Mouse (Mus musculus) granulocyte monocyte progenitor cell, adult 5-6 weeks (primary cell): ENCODE measurements at regions not wholly inside any gene's neighbourhood (a gene's known extent, or its start where the extent isn't known, plus 50 kb on each side); places are given as distances from the start of the nearest gene placed in this dataset.

Source experiments
- ATAC-seq: replicated peaks from 2 replicates; pipeline ENCODE4 v1.8.0; 2016; ENCODE audit warnings: mild to moderate bottlenecking, moderate TSS enrichment, inconsistent platforms; ENCODE audit not compliant: poor library complexity, severe bottlenecking

GRCm38 (mm10) chr1:61310761-61311090 lies 327.9 kb upstream of the Pard3b start:
- ATAC-seq: no peak

- no peak for ATAC-seq
These were observed 325.4 kb upstream of the Pard3b start for GRCm38 (mm10) chr1:61313196-61313595.

GRCm38 (mm10) chr1:61316261-61316660 lies 322.4 kb upstream of the Pard3b start:
- no peak for ATAC-seq

DNA sequence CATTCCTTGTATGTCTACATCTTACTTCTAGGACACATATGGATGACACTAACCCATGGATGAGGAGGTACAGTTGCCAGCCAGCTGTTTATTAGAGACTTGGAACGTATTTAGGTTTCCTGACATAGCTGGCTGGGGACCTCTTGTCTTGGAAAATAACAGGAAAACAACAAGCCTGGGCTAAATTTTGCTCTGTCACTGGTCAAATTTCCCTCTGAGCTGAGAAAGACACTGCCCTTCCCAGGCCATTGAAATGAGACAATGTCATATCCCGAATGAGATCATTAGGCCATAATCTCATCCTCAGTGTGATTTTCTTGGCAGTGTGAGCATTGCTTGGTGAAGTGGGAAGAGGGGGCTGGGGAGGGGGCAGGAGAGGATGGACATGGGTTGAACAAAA lies 321.9 kb upstream of the Pard3b start:
- ATAC-seq: no peak

- ATAC-seq: no peak
These were observed 320.6 kb upstream of the Pard3b start for GRCm38 (mm10) chr1:61318042-61318441.

DNA sequence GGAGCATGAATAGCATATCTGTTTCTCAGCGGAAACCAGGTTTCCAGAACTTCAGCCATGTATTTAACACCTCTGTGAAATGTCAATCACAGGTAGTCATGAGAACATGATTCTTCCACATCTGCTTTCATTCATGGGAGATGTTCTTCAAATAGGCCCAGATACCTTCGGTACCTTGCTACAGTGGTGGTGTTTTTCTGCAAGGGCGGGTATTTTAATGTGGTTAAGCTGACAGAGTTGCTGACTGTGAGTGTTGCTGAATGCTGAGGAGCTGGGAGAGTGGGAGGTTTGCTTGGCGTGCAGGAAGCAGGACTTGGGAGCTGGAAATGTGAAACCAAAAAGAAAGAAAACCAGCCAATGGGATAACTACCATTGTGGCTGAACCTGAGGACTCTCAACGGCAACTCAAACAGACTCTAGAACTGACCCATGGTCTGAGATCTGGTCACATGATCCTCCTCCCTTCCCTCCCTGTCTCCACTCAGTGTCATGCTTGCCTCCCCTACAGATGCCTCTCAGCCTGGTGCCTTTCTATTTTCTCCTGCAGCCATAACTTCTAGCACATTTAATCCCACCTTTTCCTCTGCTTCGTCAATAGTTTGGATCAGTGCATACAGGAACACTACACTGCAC lies 317.0 kb upstream of the Pard3b start:
- no peak for ATAC-seq

GRCm38 (mm10) chr1:61331456-61331855 lies 307.2 kb upstream of the Pard3b start:
- ATAC-seq: no peak

DNA sequence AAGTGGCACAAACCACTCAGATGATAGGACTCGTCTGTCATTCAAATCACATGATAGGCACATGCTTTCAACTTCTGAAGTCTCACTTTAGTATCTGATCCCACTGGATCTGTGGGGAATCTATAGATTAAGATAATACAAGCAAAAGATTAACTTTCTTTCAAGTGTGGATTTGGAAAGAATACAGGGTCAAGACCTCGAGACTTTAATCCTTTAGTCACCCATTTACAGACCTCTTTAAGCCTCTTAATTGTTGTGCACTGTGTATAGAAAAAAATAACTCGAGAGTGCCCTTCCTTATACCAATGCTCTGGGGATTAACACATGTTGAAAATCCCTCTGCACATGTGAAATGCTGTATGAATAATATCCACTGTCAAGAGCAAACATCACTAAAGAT lies 306.7 kb upstream of the Pard3b start:
- ATAC-seq: no peak

GRCm38 (mm10) chr1:61336367-61336766 lies 302.3 kb upstream of the Pard3b start:
- ATAC-seq: no peak

GRCm38 (mm10) chr1:61352921-61353320 lies 285.7 kb upstream of the Pard3b start:
- no peak for ATAC-seq

DNA sequence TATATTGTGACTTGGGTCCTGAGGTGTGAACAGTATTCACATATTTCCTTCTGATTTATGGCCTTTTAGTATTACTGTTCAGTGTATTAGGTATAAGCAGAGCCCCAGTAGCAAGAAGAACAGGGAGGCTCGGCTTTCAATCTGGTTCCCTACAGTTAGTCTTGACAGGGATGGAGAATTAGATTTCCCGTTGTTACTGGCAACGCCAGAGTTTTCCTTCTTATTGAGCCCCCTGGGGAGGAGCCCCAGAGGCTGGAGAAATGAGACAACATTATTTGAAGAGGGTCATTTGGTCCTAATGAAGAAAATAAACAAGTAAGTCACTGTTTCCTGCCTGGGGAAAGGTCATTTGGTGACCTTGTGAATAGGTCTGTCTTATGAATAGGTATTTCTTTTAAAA lies 285.1 kb upstream of the Pard3b start:
- no peak for ATAC-seq

DNA sequence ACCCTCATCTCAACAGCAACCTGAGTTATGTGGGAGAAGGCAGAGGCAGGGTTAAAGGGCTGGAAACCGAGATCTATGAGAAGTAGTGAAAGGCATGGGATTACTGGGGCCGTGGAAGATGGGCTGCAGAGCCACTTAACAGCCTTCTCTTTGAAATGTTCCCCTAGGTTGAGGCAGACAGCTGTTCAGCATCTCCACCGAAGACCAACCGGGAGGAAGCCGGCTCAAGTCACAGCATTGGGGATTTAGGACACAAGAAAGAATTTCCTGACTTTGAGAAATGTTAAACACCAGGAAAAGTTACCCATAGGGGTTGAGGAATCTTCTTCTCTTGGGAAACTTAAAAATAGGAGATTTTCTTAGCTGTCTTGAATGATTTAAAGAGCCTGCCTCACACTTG lies 283.4 kb upstream of the Pard3b start:
- ATAC-seq: no peak

DNA sequence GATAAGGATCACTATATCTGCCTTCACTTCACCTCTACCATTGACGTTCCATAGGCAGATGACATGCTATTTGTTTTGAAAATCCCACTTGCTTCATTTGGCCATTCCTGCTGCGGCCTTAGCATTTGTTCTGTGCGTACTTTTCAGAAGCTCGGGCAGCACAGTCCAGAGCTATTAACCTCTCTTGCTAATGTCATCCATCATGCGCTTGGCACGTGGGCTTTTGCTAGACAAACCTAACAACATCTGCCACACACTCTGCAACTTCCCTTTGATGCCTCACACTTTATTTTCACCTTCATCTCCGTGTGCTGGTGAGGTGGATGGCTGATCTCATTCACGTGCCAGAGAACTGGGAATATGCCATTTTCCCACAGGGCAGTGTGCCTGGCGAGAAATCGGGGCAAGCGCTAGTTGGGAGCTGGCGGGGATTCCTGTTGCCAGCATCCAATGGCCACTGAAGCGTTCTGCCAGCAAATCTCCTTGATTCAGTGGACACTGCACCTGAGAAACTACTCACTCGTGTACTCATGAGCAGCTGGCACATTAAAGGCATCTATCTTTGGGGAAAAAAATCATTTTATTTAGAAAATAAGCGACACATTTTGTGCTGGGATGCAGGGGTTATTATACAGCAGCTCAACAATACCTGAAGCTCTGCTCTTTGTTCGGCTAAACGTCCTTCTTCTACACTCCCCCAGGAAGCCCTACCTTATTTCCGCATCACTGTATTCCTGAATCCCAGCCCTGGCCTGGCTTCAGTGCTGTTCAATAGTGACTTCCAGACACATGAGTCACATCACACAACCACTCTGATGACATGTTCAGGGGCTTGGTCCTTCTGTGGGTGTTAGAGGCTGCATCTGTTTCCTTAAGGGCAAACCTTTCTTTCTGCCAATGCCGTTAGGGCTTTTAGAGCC lies 279.4 kb upstream of the Pard3b start:
- ATAC-seq: no peak

- ATAC-seq: no peak
These were observed 266.0 kb upstream of the Pard3b start for GRCm38 (mm10) chr1:61372581-61372980.

DNA sequence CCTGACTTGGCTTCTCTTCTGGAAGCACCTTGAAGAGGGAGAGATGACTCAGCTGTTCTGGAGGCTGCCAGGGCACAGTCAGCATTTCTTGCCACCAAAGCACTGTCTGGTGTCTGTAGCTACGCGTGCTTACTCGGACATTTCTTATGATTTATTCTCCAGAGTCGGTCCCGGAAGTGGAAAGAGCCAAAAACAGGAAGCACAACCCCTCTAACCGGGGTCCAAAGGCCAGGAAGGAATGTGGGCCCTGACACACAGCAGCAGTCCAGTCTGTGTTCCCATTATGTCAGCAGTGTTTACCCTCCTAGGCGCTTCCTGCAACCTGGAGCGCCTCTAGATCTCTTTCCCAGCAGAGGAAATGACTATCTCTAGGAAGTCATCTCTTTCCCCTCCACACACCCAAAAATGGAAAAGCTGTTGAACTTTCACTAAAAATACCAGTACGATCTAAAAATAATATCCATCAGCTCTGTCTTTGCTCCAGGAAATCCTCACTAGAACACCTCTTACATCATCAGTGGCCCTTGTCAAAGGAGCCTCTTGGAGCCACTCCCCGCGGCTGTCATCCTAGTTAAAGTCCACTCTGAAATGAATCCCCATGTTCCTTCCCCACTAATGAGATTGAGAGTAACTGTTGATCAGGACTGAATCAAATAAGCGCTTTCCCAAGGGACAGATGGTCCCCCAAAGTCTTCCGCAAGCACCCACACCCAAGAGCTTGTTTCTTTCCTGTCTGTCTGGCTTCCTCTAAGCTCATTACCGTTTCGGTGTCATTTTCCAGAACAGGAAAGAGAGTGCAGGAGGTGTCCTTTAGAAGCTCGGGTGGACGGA lies 264.7 kb upstream of the Pard3b start:
- ATAC-seq: peak; percentile 50

DNA sequence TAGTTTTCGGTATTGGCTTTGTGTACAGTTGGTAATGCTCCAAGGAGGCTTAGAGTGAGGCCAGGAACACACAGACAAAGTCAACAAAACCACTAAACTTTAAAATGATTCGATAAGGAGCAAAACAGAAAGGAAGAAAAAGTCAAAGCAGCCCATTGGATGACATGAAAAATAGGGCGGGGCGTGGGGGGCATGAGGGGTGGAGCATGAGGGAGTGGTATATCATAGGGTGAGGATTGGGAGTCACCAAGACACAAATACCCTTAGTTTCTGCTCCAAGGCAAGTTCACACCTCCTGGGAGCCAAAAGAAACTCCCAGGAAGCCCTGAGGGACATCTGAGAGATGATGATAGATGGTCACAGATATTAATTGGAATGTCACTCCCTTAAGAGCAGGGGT lies 262.2 kb upstream of the Pard3b start:
- ATAC-seq: peak; percentile 38; the same call in 1 of the 2 replicates

DNA sequence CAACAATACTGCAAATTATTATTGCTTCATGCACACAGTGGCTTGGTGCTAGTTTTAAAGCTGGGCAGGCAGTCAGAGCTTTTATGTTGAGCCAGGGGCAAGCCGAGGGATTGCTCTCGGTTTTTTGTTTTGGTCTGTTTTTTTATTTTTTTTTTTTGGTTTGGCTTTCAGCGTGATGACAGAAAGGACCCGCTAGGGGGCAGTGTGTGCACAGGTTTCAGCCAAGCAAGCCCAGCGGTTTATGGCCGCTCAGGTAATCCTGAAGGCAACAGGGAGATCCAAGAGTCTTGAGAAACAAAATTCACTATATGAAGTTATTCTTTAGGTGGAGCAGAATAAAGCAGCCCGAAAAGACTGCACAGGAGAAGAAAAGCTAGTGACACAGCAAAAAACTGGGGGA lies 261.6 kb upstream of the Pard3b start:
- peak; percentile 70 for ATAC-seq

GRCm38 (mm10) chr1:61378240-61378639 lies 260.4 kb upstream of the Pard3b start:
- peak; percentile 65 for ATAC-seq

DNA sequence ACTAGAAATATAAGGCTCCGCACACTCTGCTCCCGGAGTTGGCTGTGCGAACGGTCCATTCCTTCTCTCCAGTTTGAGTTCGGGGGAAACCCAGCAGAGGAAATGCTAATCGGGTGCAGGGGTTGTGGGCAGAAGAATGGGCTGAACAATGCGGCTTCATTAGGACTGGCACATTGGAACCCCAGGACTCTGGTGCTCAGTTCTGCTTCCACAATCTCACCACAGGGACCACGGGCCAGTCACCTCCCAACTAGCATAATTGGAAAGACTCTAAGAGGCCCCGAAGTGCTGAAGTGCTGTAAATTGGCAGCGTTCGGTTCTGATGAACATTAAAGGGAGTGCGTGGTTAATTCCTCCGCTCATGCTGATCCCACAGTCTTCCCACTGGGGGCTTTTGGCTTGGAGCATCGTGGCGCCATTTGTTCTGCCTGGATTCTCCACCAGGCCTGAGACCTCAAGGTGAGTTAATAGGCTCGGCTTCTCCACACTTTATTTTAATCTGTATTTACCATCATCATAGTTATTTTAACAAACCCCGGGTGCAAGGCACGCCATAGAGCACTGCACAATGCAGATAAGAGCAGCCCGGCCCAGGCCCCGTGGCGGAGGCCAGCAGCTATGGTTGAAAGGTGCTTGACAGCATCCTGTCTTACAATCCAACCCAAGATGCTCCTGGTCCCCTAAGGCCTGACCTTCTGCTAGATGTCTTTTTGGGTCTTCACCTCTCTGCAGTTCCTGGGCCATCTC lies 258.7 kb upstream of the Pard3b start:
- ATAC-seq: no peak

DNA sequence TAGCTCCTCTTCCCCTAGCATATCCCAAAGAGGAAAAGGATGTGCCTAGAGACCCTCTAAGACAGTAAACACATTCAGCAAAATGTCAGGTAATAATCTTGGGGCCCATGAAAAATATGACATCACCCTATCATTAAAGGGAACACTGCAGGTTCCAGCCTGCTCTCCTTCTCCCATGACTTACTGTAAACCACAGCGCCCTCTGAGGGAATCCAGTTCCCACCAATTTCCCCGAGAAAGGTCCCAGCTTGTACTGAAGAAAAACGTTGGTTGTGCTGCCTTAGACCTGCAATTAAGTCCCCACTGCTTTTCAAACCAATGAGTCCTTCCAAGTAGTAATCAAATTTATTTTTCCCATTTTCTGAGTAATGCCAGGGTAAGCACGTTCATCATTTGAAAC lies 251.0 kb upstream of the Pard3b start:
- no peak for ATAC-seq
